Mouse (Mus musculus): Measurements from ENCODE around the gene Colgalt1. TPM values are rescaled to one million over a fixed set of nuclear protein-coding genes. Genes with fewer than 3 reads are reported as not detected.
A peak's percentile ranks its signal among the peaks of the same experiment; 100 is the strongest.

Colgalt1 gene
- total RNA-seq (2014; fragmentation: Nextera tagmentation) (55.8 and 58.0 TPM in 2 replicates), total RNA-seq (2017) (40.1 and 44.4 TPM in 2 replicates)

DNA sequence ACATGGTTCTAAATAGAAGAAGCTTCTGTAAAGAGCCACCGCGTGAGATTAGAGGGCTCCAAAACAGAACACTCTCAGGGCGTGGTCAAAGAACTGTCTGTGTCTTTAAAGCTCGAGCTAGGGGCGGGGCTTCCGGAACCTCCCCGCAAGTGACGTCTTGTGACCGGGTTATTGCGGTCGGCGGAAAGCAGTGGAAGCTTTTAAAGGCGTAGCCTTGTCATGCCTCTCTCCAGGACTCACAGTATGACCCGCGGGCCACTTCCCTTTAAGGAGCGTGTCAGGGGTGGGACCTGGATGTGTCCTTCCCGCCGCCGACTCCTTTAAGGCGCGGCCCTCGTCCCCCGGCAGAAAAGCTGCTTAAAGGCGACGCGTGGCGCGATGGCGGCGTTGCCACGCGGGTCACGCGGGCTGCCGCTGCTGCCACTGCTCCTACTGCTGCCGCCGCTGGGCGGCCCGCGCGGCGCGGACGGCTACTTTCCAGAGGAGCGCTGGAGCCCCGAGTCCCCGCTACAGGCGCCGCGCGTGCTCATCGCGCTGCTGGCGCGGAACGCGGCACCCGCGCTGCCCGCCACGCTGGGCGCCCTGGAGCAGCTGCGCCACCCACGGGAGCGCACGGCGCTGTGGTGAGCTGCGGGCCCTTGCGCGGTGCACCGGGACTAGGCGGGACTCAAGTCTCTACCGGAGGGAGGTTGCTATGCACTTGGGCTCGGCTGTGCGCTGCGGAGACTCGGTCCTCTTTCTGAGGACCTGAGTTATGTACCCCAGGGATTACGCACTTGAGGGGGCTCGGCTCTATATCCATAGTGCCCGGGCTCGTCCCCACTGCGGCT is at the start of gene Colgalt1:
Gene Colgalt1, plus strand, starts transcription at position 177 of the 830 bp plus-strand sequence.
- ATAC-seq (replicated peaks; ENCODE audit: low FRiP score, low TSS enrichment, poor library complexity, severe bottlenecking), result peak; percentile 98

- peak; percentile 53 for ATAC-seq (replicated peaks; ENCODE audit: low FRiP score, low TSS enrichment, poor library complexity, severe bottlenecking)
Measured at GRCm38 (mm10) chr8:71561401-71561800, 49.4 kb upstream of the Colgalt1 start.

DNA sequence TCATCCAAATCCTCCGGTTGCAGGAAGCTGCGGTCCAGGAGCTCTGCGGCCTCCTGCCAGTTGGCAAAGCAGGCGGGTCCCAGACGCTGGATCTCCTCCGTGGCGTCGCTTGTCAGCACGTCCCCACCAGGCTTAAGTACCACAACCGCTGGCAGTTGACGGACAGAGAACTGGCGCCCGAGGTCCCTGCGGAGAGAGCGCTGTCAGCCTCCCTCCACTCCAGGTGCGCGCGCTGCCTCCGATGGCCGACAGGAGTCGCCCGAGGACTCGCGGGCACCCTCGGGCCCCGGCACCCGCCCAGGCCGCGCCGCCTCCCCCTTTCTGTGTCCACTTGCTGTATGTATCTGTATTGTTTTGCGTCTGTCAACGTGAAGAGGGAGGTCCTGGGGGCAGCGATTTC is 48.0 kb upstream of the Colgalt1 start:
- ATAC-seq (replicated peaks; ENCODE audit: low FRiP score, low TSS enrichment, poor library complexity, severe bottlenecking), result peak; percentile 60

- no peak for ATAC-seq (replicated peaks; ENCODE audit: low FRiP score, low TSS enrichment, poor library complexity, severe bottlenecking)
Measured at GRCm38 (mm10) chr8:71563992-71564391, 46.8 kb upstream of the Colgalt1 start.

- ATAC-seq (replicated peaks; ENCODE audit: low FRiP score, low TSS enrichment, poor library complexity, severe bottlenecking), result no peak
Measured at GRCm38 (mm10) chr8:71566501-71566900, 44.3 kb upstream of the Colgalt1 start, which contains the start of gene Nxnl1. TSS of gene Nxnl1 (minus strand) at chr8:71566601.

DNA sequence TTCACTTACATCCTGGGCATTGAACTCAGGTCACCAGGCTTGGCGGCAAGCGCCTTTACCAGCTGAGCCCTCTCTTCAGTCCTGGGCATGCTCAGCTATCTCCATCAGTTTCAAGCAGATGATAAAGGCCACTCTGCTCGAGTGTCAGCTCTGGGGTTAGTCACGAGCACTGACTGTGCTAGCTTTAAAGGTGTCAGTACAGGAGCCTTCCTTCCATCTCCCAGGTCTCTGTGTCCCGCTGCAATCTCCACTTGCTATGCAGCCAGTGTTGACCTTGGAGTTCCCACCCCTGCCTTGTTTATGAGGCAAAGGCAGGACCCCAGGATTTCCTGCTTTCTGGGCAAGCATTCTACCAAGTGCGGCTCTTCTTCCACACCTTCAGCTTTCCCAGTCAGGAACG is 43.2 kb upstream of the Colgalt1 start:
- no peak for ATAC-seq (replicated peaks; ENCODE audit: low FRiP score, low TSS enrichment, poor library complexity, severe bottlenecking)

DNA sequence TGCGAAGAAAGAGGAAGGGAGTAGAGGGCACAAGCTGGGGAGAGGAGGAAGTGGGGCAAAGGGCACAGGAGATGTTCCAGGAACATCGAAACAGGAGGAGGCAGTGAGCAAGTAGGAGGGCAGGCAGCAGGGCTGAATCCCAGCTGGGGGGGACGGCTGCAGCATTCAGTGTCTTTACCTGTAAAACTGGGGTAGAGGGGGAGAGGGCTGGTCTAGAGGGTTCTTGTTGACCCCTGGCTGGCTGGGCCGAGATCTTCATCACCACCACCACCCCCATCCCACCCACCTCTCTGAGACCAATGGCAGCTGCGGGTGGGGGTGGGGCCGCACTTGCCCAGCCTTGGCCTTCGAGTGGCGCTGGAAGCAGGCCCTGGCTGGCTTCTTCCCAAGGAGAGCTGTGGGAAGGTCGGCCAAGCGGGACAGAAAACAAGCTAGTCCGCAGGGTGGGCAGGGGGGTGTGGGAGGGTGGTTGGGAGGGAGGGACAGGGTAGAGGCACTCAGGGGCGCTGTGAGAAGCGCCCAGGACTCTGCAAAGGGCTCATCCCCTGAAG is 42.3 kb upstream of the Colgalt1 start, which contains the start of gene Slc27a1:
Gene Slc27a1, plus strand, starts transcription at position 496 of the 551 bp plus-strand sequence.
- no peak for ATAC-seq (replicated peaks; ENCODE audit: low FRiP score, low TSS enrichment, poor library complexity, severe bottlenecking)

GRCm38 (mm10) chr8:71568941-71569340 is 41.9 kb upstream of the Colgalt1 start:
- ATAC-seq (replicated peaks; ENCODE audit: low FRiP score, low TSS enrichment, poor library complexity, severe bottlenecking), result no peak

DNA sequence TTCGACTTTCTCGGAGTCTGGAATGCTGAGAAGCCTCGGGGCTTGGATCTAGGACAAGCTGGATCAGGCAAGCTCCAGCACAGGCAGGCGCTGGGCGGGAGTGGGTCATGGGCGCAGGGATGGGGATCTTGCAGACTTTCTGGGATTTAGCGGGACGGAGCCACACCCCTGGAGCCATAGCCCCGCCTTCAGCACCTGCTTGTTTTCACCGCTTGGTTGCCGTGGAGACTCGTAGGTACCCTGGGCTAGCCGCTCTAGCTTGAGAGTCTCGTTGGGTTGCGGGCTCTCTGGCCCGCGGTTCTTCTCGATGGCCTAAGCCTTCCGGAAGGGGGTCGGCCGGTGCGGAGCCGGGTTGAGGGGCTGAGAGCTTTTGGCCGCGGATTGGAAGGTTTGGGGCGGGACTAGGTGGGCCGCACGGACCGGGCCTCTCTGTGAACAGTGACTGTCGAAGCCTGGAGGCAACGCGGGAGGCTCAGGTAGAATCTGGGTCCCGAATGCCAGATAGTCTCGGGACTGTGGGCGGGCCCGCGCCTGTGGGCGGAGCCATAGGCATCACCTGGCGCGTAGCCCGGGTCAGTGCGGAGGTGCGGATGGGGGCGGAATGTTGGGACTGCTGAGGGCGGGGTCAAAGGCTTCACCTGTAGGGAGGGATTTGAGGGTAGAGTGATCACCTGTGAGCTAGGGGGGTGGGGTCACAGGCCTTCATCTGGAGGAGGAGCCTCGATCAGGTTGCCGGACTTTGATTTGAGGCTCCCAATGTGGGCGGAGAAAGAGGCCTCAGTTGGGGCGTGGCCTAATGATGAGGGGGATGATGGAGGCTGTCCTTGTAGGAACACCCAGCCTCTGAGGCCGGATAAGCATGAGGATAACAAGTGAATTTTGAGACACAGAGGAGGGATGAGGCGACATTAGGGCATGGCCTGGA is 41.2 kb upstream of the Colgalt1 start:
- ATAC-seq (replicated peaks; ENCODE audit: low FRiP score, low TSS enrichment, poor library complexity, severe bottlenecking), result peak; percentile 61

GRCm38 (mm10) chr8:71570291-71570954 is 40.4 kb upstream of the Colgalt1 start:
- peak; percentile 83 for ATAC-seq (replicated peaks; ENCODE audit: low FRiP score, low TSS enrichment, poor library complexity, severe bottlenecking)

DNA sequence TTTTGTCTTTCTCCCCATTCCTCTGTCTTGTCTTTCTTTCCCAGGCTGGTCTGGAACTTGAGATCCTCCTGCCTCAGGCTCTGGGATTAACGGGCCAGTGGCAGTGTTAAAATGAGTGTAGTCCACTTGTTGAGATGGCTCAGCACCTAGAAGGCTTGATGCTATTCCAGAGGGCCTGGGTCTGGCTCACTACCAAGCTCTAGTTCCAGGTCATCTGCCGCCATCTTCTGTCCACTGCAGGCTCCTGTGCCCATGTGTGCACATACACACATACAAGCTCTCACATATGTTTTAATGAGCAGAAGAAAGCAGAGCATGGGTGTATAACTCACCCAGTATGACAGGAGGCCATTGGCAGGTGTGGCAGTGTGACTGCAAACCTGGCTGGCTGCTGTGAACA is 38.7 kb upstream of the Colgalt1 start:
- ATAC-seq (replicated peaks; ENCODE audit: low FRiP score, low TSS enrichment, poor library complexity, severe bottlenecking), result no peak

GRCm38 (mm10) chr8:71572847-71573633 is 37.8 kb upstream of the Colgalt1 start:
- ATAC-seq (replicated peaks; ENCODE audit: low FRiP score, low TSS enrichment, poor library complexity, severe bottlenecking), result no peak

DNA sequence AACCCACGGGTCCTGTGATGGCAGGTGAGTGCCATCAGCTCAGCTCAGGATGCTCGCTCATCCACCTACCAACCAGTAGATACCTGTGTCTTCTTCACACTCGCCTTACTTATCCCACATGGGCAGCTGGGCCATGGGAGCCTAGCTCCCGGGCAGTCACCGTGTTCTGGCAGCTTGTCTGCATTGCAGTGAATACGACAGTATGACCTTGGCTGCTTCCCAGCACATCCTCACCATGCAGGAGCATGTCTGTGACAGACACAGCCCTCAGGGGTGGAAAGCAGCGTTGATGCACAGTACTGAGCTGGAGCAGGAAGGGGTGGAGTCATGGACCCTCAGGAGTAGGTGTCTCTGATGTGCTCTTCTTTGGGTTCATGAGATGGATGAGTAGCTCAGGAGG is 36.4 kb upstream of the Colgalt1 start:
- no peak for ATAC-seq (replicated peaks; ENCODE audit: low FRiP score, low TSS enrichment, poor library complexity, severe bottlenecking)

GRCm38 (mm10) chr8:71575020-71575419 is 35.8 kb upstream of the Colgalt1 start:
- no peak for ATAC-seq (replicated peaks; ENCODE audit: low FRiP score, low TSS enrichment, poor library complexity, severe bottlenecking)

DNA sequence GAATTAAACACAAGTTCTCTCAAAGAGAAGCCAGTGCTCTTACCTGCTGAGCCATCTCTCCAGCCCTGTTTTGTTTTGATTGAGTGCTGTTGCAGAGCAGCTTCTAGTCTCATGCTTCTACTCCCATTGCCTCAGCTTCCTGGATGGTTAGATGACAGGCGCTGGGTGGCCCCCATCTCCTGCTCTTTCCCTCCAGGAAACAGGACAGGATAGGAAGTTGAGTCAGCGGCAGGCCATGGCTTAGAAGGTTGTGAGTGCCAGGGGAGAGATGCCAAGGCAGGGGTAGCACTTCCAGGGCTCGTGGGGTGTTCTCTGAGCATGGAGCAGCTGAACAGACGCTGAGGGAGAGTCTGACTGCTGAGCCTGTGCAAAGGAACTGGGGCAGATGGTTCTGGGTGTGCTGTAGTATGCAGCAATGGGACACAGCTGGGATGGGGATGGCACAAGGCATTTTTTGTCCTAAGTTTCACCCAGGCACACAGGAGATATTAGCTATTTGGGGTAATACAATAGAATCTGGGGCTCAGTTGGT is 32.9 kb upstream of the Colgalt1 start:
- ATAC-seq (replicated peaks; ENCODE audit: low FRiP score, low TSS enrichment, poor library complexity, severe bottlenecking), result no peak

- ATAC-seq (replicated peaks; ENCODE audit: low FRiP score, low TSS enrichment, poor library complexity, severe bottlenecking), result no peak
Measured at GRCm38 (mm10) chr8:71579009-71579408, 31.8 kb upstream of the Colgalt1 start.

DNA sequence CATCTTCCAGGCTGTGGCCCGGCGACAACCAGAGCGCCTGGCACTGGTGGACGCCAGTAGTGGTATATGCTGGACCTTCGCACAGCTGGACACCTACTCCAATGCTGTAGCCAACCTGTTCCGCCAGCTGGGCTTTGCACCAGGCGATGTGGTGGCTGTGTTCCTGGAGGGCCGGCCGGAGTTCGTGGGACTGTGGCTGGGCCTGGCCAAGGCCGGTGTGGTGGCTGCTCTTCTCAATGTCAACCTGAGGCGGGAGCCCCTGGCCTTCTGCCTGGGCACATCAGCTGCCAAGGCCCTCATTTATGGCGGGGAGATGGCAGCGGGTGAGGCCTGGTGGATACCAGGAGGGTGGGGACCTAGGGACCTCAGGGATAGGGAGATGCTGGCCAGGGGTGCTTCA is 31.3 kb upstream of the Colgalt1 start:
- no peak for ATAC-seq (replicated peaks; ENCODE audit: low FRiP score, low TSS enrichment, poor library complexity, severe bottlenecking)

GRCm38 (mm10) chr8:71580201-71580600 is 30.6 kb upstream of the Colgalt1 start:
- ATAC-seq (replicated peaks; ENCODE audit: low FRiP score, low TSS enrichment, poor library complexity, severe bottlenecking), result no peak

All from megakaryocyte-erythroid progenitor cell, adult 5-6 weeks (primary cell).